Mouse (Mus musculus): ENCODE measurements around the gene Olfr1174-ps. TPM values are rescaled to one million over a fixed set of nuclear protein-coding genes. Genes with fewer than 3 reads are reported as not detected.

Olfr1174-ps gene
- total RNA-seq (2021): not detected
- long read RNA-seq, experiment 1: 0 reads
- long read RNA-seq, experiment 2: 0 reads

GRCm38 (mm10) chr2:88315035-88315434 lies at the start of gene Olfr1174-ps:
Gene Olfr1174-ps (minus strand): TSS chr2:88315135.
- no peak for DNase-seq

- no peak for DNase-seq
Observed at GRCm38 (mm10) chr2:88356304-88356703, 41.4 kb upstream of the Olfr1174-ps start.

- no peak for DNase-seq
Observed at GRCm38 (mm10) chr2:88346392-88346791, 31.5 kb upstream of the Olfr1174-ps start, which contains the start of gene Olfr1177-ps. Gene Olfr1177-ps (minus strand): TSS chr2:88346492.

GRCm38 (mm10) chr2:88336421-88336820 lies 21.5 kb upstream of the Olfr1174-ps start, which contains the start of gene Olfr1176:
Gene Olfr1176 (plus strand): TSS chr2:88336721.
- DNase-seq: no peak

GRCm38 (mm10) chr2:88327115-88327514 lies 12.2 kb upstream of the Olfr1174-ps start, which contains the start of gene Olfr1175-ps:
Gene Olfr1175-ps (minus strand): TSS chr2:88327215.
- DNase-seq: no peak

GRCm38 (mm10) chr2:88279775-88280174 lies 35.2 kb downstream of the Olfr1174-ps start, which contains the start of gene Olfr1173:
Gene Olfr1173 (minus strand): TSS chr2:88279875.
- no peak for DNase-seq

Other genes starting within 250 kb of the Olfr1174-ps start
- gene Olfr1163, start 243.3 kb downstream of the Olfr1174-ps start, total RNA-seq (2021): not detected
- not detected for gene Olfr1164, start 221.2 kb downstream of the Olfr1174-ps start, total RNA-seq (2021)
- gene Olfr1166, start 186.9 kb downstream of the Olfr1174-ps start, total RNA-seq (2021): not detected
- gene Olfr1167, start 159.9 kb downstream of the Olfr1174-ps start, total RNA-seq (2021): not detected
- gene Olfr1168, start 133.3 kb downstream of the Olfr1174-ps start, total RNA-seq (2021): not detected
- not detected for gene Olfr1170, start 86.8 kb downstream of the Olfr1174-ps start, total RNA-seq (2021)
- not detected for gene Olfr1173, start 35.3 kb downstream of the Olfr1174-ps start, total RNA-seq (2021)
- not detected for gene Olfr1175-ps, start 12.1 kb upstream of the Olfr1174-ps start, total RNA-seq (2021)
- not detected for gene Olfr1176, start 21.6 kb upstream of the Olfr1174-ps start, total RNA-seq (2021)
- gene Olfr1177-ps, start 31.4 kb upstream of the Olfr1174-ps start, total RNA-seq (2021): not detected
- gene Olfr1178, start 71.9 kb upstream of the Olfr1174-ps start, total RNA-seq (2021): not detected
- gene Olfr1179, start 91.3 kb upstream of the Olfr1174-ps start, total RNA-seq (2021): not detected
- not detected for gene Olfr1180, start 104.0 kb upstream of the Olfr1174-ps start, total RNA-seq (2021)
- not detected for gene Olfr1181, start 111.0 kb upstream of the Olfr1174-ps start, total RNA-seq (2021)
- not detected for gene Gm13757, start 134.0 kb upstream of the Olfr1174-ps start, total RNA-seq (2021)
- gene Olfr1183, start 139.7 kb upstream of the Olfr1174-ps start, total RNA-seq (2021): not detected
- not detected for gene Olfr1184, start 168.5 kb upstream of the Olfr1174-ps start, total RNA-seq (2021)
- gene Olfr1185-ps1, start 178.2 kb upstream of the Olfr1174-ps start, total RNA-seq (2021): not detected
- gene Olfr1186, start 203.4 kb upstream of the Olfr1174-ps start, total RNA-seq (2021): not detected
- not detected for gene Olfr1188, start 241.8 kb upstream of the Olfr1174-ps start, total RNA-seq (2021)